ENCODE assay signal across 1 mouse cellular context in the genomic region with DNA sequence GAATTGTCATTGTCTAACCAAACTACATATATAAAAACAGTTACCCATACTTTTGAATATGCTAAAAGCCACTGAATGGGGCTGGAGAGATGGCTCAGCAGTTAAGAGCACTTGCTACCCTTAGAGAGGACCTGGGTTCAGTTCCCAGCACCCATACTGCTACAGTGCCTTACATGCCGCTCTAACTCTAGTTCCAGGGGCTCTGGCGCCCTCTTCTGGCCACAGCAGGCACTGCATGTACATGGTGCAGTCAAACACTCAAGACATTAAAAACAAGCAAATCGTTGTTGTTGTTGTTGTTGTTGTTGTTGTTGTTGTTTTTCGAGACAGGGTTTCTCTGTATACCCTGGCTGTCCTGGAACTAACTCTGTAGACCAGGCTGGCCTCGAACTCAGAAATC.
TF ChIP-seq lines count a peak whose summit lies in the region.

No protein-coding gene starts in this region.

TF ChIP-seq in MEL, 35 proteins besides CTCF, POLR2A, EP300 and RAD21:
- peak; percentile 42 for TF ChIP-seq ZC3H11A (IDR thresholded peaks at IDR 0.05; ENCODE audit: low read depth, low read length)
- TF ChIP-seq ZMIZ1 (IDR thresholded peaks at IDR 0.05; ENCODE audit: low read depth, low read length), result no peak
- TF ChIP-seq SMC3 (IDR thresholded peaks at IDR 0.05; ENCODE audit: low read depth, low read length), result peak; percentile 53
